Mouse (Mus musculus): Measurements from ENCODE around the gene Mmd.
A peak's percentile ranks its signal among the peaks of the same experiment; 100 is the strongest.

Mmd gene

DNA sequence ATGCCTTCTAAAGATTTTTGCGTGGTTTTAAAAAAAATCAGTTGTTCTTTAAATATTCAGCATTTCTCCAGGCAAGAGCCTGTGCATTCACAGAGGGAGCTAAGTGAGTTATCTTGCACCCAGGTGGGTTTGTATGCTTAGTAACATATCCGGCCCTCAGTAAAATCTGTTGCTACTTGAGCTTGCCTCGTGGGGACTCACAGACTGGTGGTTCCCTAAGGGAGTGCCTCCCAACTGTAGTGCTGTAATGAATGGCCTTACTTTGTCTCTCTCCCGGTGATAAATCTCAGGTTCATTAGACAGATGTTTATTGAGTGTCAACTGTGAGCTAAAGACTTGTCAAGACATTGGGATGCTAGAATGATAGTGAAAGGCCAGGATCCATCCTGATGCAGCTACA lies 35.4 kb downstream of the Mmd start:
- no peak for DNase-seq

DNA sequence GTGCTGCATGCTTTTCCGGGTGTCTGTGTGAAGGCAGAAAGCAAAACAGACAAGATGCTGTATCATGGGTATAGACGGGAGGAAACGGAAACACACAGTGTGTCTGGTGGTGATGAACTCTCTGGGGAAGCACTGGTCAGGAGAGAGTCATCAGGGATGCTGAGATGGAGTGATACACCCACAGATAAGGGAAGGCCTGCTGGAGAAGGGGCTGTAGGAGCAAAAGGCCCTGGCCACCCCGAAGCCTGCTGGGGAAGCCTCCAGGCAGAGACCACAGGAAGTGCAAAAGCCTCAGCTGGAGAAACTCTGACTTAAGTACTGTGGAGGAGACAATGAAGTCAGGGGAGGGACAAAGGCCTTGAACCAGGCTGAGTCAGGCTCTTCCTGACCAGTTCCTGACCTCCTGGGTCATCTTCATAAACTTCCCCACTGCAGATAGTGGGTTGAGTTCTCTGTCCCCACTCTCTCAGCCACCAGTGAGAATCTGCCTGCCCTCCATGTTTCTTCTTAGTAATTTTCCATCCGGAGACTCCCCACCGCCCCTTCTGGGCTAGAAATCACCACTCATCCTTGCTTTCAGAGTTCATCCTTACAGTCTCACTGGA lies 37.4 kb downstream of the Mmd start:
- no peak for DNase-seq

DNA sequence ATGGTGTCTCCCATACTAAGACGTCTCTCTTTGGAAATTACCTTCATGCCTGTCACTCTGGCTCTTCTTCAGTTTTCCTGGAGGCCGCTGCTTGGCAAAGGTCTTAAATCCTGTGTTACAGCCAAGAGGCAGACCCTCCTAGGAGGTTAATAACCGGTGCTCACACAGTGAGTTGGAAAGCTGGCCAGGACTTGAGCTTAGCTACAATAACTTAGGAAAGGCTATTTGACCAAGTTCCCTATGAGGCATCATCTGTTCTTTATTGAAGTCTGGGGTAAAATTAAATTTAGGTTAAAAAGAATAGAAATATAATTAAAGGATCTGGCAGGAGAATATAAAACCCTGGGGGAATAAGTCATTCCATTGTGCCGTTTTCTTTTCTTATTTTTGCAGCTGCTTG lies 41.9 kb downstream of the Mmd start:
- DNase-seq, result no peak

DNA sequence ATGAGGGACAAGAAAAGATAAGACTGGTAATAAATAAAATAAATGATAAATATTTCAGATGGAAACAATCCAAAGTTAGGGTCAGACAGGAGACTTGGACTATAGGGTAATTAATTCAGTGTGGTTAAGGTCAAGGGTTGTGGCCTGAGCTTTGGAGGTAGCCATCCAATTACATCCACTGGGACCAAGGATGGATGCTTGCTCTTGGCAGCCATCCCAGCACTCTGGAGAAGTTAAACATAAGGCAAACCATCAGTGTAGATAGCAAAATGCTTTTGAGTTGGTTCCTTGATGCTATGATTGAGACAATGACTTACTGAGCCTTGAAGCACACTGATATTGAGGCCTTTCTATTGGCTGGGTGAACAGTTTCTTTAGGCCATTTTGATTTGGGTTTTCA lies 43.5 kb downstream of the Mmd start:
- DNase-seq, result peak in 1 of 2 experiments; percentile 33

DNA sequence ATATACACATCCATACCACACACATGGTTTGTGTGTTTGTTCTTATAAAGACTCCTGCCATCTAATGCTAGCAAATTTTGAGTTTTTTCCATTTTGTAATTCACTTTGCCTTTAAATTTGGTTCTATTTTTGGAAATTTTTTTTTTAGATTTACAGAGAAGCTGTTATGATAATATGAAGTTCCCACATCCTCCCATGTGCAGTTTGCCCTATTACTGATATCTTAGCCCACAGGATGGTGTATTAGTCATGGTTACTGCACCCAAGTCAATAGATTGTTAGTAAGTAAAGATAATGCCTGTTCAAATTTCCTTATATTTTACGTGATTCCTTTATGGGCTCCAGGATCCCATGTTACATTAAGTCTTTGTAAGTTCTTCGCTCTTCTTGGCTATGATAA lies 45.4 kb downstream of the Mmd start:
- DNase-seq, result no peak

DNA sequence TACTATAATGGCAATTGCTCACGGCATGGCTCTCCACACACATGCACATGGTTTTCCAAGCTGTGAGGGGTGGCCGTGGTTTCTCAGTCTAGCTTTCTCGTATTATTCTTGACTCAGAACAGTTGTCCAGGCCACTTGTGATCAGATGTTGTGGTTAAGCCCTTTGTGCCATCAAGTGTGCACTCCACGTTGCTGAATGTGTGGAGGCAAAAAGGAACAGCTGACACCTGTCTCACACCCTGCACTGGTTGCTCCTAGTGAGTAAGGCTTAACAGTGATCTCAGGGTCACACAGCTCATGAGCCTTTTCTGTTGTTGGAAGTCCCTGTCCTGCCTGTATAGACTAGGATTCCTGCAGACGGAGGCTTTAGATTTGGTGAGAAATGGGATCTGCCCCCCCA lies 56.8 kb downstream of the Mmd start:
- no peak for DNase-seq

DNA sequence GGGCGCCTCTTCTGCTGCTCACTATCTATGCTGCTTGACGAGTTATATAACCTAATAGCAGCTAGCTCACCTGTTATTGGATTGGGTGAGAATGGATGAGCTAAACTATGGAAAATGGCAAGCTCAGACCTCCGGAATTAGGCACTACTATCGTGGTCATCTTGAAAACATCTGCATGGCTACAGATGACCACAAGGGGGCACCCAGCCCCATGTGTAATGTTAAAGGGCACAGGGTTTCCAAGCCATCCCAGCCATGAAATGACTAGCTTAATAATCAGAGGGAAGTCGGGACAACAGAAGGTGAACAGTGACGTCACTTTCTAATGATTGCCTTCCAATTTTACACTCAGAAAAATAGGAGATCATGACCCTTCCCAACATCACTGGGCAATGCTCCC lies 57.7 kb downstream of the Mmd start:
- peak; percentile 72 to 79 for DNase-seq

DNA sequence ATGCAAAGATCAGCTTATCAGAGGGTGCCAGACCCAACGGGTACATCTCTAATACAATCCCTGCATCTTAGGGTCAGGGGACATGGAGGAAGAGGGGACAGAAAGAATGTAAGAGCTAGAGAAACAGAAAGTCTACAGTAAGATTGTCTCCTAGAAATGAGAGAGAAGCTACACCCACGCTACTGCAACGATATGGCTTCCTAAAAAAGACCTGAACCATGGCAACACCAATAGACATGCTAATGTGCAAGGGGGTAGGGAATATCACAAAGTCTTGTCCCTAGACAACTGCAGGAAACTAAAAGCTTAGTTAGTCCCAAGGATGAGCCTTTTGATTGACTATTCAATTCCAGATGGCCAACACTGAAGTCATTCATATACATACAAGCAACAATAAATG lies 65.3 kb downstream of the Mmd start:
- DNase-seq, result no peak

DNA sequence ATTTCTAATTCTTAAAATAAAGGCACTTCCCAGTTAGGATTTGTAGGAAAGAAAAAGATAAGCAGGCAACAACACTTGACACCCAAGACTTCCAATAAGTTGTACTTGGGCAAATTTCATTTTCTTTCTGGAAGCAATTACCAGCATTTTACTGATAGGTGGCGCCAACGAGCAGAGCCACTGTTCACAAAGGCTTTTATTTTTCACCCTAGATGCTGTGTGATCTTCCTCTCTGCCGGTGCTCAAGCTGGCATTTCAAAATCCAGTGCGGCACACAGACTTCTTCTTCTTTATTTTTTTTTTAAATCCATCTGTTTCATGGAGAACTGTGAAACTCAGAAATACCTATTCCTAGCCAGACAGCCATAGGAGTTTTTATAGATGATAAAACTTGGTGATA lies 68.2 kb downstream of the Mmd start:
- DNase-seq, result peak; percentile 57 to 68

DNA sequence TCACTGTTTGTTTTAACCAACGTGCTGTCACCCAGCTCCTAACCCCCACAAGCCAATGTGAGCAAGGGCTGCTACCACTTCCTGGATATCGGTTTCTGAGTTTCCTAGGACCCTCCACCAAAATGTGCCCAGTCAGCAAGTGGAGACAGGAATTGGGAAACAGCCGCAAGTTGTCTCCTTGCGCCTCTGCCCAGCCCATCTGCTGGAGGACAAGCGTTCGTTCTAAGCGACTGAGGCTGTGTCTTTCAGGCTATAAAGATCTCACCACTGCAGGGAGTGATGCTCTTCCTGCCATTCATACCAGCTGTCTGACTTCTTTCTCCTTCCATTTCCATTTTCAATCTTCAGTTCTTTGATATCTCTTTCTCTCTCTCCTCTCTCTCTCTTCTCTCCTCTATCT lies 71.7 kb downstream of the Mmd start:
- DNase-seq, result no peak

DNA sequence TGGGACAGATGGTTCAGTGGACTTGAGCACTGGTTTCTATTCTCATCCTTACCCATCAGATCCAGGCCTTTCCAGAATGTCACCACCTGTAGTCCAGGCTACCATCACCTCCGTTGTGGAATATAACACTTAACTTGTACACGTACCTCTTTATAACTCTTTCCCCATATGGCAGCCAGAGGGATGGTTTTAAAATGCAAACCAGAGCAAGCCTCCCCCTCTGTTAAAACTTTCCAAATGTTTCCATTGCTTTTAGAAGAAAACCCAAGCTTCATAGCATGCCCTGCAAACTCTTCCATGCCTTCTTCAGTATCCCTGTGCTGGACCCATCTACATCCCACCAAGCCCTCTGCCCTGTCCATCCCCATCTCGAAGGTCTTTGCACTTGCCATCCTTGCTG lies 75.3 kb downstream of the Mmd start:
- no peak for DNase-seq

DNA sequence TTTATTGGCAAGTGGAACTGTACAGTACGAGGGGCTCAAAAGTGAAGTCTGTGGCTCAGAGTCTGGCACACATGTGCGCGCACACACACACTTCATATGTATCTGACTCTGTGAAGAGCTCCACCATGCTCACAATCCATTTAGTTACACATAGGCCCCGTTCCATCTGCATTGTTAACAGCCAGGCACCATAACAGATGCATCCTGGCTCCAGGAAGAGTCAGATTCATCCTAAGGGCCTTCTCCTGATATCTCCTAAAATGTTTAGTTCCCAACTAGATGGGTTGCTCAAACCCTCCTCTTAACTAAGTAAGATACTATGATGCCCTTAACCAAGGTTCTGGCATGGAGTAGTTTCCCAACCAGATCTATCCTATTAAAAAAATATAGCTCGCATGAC lies 76.9 kb downstream of the Mmd start:
- DNase-seq, result no peak

DNA sequence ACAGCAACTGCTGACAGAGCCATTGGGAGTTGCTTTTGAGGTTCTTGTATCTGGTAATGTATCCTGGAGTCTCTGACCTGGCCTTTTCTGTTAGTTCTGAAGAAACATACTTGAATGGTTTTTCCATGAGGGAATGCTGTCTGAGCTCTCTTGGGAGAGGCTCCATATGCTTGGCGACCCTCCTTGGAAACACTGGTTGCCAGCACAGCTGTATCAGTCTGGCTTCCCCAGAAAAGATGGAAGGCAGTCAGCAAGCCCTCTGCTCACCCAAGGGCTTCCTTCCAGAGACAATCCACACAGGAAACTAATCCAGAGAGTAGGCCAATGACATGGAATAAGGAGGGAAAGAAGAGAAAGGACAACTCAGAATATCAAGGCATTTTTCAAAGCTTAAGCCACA lies 77.6 kb downstream of the Mmd start:
- no peak for DNase-seq

Data from kidney, postnatal 25 days (tissue).